28 mouse cellular contexts compared by ENCODE assay signal in genomic region chr3:86028658-86029375, GRCm38 (mm10). TPM values are rescaled to one million over a fixed set of nuclear protein-coding genes. Genes with fewer than 3 reads are reported as not detected.
"Had no signal": no experiment of that assay in that cellular context is flagged by ENCODE, and none has a peak within 500 bp of the region (broad histone marks: within the 10 kb centered on the region; RNA-seq: fewer than 3 reads in every experiment).

No protein-coding gene starts in this region.

- H3K27ac ChIP-seq: intestine, embryonic 15.5 days; kidney, embryonic 15.5 days; limb, embryonic 12.5 days; limb, embryonic 15.5 days; midbrain, embryonic 12.5 days; midbrain, embryonic 15.5 days; neural tube, embryonic 13.5 days; stomach, postnatal 0 days had no signal

- ATAC-seq: intestine, embryonic 15.5 days; midbrain, embryonic 15.5 days had no signal

- H3K4me1 ChIP-seq: intestine, embryonic 15.5 days; kidney, embryonic 15.5 days; midbrain, embryonic 12.5 days; midbrain, embryonic 15.5 days; neural tube, embryonic 13.5 days had no signal

- H3K9me3 ChIP-seq: intestine, embryonic 15.5 days; kidney, embryonic 15.5 days; limb, embryonic 12.5 days; limb, embryonic 15.5 days; midbrain, embryonic 15.5 days; neural tube, embryonic 13.5 days had no signal

- H3K36me3 ChIP-seq: intestine, embryonic 15.5 days; limb, embryonic 12.5 days; limb, embryonic 15.5 days; midbrain, embryonic 12.5 days; midbrain, embryonic 15.5 days; neural tube, embryonic 13.5 days had no signal

- H3K27me3 ChIP-seq: intestine, embryonic 15.5 days; kidney, embryonic 15.5 days; limb, embryonic 12.5 days; limb, embryonic 15.5 days; midbrain, embryonic 12.5 days; midbrain, embryonic 15.5 days; neural tube, embryonic 13.5 days had no signal

- H3K9ac ChIP-seq: intestine, embryonic 15.5 days; kidney, embryonic 15.5 days; limb, embryonic 12.5 days; limb, embryonic 15.5 days; lung, embryonic 14.5 days; midbrain, embryonic 12.5 days; midbrain, embryonic 15.5 days; neural tube, embryonic 13.5 days had no signal

- DNase-seq: kidney, adult 11 months; kidney, adult 8-10 months; kidney, postnatal 10 days; kidney, postnatal 4 days; left cerebral cortex, postnatal 4 days; lung, embryonic 14.5 days; lung, postnatal 10 days; lung, postnatal 36 days; right cerebral cortex, adult 18-20 months; right cerebral cortex, postnatal 14 days; right cerebral cortex, postnatal 4 days; thymus, adult 2 months; thymus, postnatal 14 days; thymus, postnatal 4 days had no signal

- H3K4me3 ChIP-seq: intestine, embryonic 15.5 days; kidney, embryonic 15.5 days; limb, embryonic 12.5 days; limb, embryonic 15.5 days; midbrain, embryonic 12.5 days; midbrain, embryonic 15.5 days; neural tube, embryonic 13.5 days had no signal

- H3K4me2 ChIP-seq: intestine, embryonic 15.5 days; kidney, embryonic 15.5 days; limb, embryonic 12.5 days; limb, embryonic 15.5 days; lung, embryonic 14.5 days; midbrain, embryonic 12.5 days; midbrain, embryonic 15.5 days; neural tube, embryonic 13.5 days had no signal

RNA-seq across cellular contexts. Expression of gene Prss48, which starts 26.5 kb away (rescaled TPM):
- total RNA-seq: layer of hippocampus, adult 18-20 months; layer of hippocampus, postnatal 14 days; left cerebral cortex, adult 8-10 months; left cerebral cortex, postnatal 14 days; left cerebral cortex, postnatal 4 days; neutrophil, adult 5-6 weeks had no signal
- polyA plus RNA-seq: limb, embryonic 12.5 days; limb, embryonic 15.5 days; liver, embryonic 16.5 days; midbrain, embryonic 12.5 days; midbrain, embryonic 15.5 days; neural tube, embryonic 13.5 days; stomach, postnatal 0 days; thymus, adult 2 months had no signal
